Mouse (Mus musculus) effector memory CD4-positive, alpha-beta T cell, adult 7 months (primary cell): ENCODE data around the gene Gm13287. TPM values are rescaled to one million over a fixed set of nuclear protein-coding genes. Genes with fewer than 3 reads are reported as not detected.

Experiments used
- polyA plus RNA-seq: library from polyadenylated mRNA; unstranded; fragments of 100-300 nt; shearing (Covaris generic); gene quantifications from one replicate; pipeline ENCODE4 v1.2.1, GENCODE M21; 2017

Gm13287 gene
- polyA plus RNA-seq = not detected

GRCm38 (mm10) chr4:88802954-88803353, at the start of gene Gm13287:
TSS of gene Gm13287 (plus strand) at chr4:88803254.

GRCm38 (mm10) chr4:88754818-88755340, 48.2 kb upstream of the Gm13287 start, which contains the start of gene Gm13271:
TSS of gene Gm13271 (plus strand) at chr4:88754868.

GRCm38 (mm10) chr4:88759610-88760268, 43.3 kb upstream of the Gm13287 start, which contains the start of gene Gm13283:
TSS of gene Gm13283 (plus strand) at chr4:88760119.

GRCm38 (mm10) chr4:88773534-88773933, 29.5 kb upstream of the Gm13287 start, which contains the start of gene Gm13290:
TSS of gene Gm13290 (plus strand) at chr4:88773834.

GRCm38 (mm10) chr4:88776622-88777021, 26.4 kb upstream of the Gm13287 start, which contains the start of gene Gm13289:
TSS of gene Gm13289 (plus strand) at chr4:88776922.

GRCm38 (mm10) chr4:88779550-88779949, 23.5 kb upstream of the Gm13287 start, which contains the start of gene Gm13272:
TSS of gene Gm13272 (plus strand) at chr4:88779850.

GRCm38 (mm10) chr4:88781831-88782230, 21.2 kb upstream of the Gm13287 start, which contains the start of gene Ifnz:
TSS of gene Ifnz (plus strand) at chr4:88782131.

GRCm38 (mm10) chr4:88785409-88785808, 17.6 kb upstream of the Gm13287 start, which contains the start of gene Gm13276:
TSS of gene Gm13276 (plus strand) at chr4:88785709.

GRCm38 (mm10) chr4:88788402-88788801, 14.7 kb upstream of the Gm13287 start, which contains the start of gene Gm13277:
TSS of gene Gm13277 (plus strand) at chr4:88788632.

GRCm38 (mm10) chr4:88791250-88791649, 11.8 kb upstream of the Gm13287 start, which contains the start of gene Gm13278:
TSS of gene Gm13278 (plus strand) at chr4:88791550.

GRCm38 (mm10) chr4:88793936-88794675, 8.9 kb upstream of the Gm13287 start, which contains the start of gene Gm13275:
TSS of gene Gm13275 (plus strand) at chr4:88794487.

GRCm38 (mm10) chr4:88797097-88797496, 6.0 kb upstream of the Gm13287 start, which contains the start of gene Gm13279:
TSS of gene Gm13279 (plus strand) at chr4:88797397.

GRCm38 (mm10) chr4:88799365-88799764, 3.7 kb upstream of the Gm13287 start, which contains the start of gene Gm13285:
TSS of gene Gm13285 (plus strand) at chr4:88799665.

GRCm38 (mm10) chr4:88805231-88805630, 2.2 kb downstream of the Gm13287 start, which contains the start of gene Gm13288:
TSS of gene Gm13288 (plus strand) at chr4:88805531.

GRCm38 (mm10) chr4:88815928-88816327, 12.9 kb downstream of the Gm13287 start, which contains the start of gene Ifna7:
TSS of gene Ifna7 (plus strand) at chr4:88816228.

GRCm38 (mm10) chr4:88819659-88820058, 16.6 kb downstream of the Gm13287 start, which contains the start of gene Ifna11:
TSS of gene Ifna11 (plus strand) at chr4:88819959.

GRCm38 (mm10) chr4:88827116-88827515, 24.1 kb downstream of the Gm13287 start, which contains the start of gene Ifna6:
TSS of gene Ifna6 (plus strand) at chr4:88827416.

GRCm38 (mm10) chr4:88835225-88835624, 32.2 kb downstream of the Gm13287 start, which contains the start of gene Ifna5:
TSS of gene Ifna5 (plus strand) at chr4:88835525.

GRCm38 (mm10) chr4:88841438-88841911, 38.4 kb downstream of the Gm13287 start, which contains the start of gene Ifna4:
TSS of gene Ifna4 (plus strand) at chr4:88841861.

GRCm38 (mm10) chr4:88849698-88850097, 46.6 kb downstream of the Gm13287 start, which contains the start of gene Ifna1:
TSS of gene Ifna1 (plus strand) at chr4:88850087.

